Mouse (Mus musculus) embryonic facial prominence, embryonic 11.5 days (tissue): ENCODE data around the gene Pxmp4. TPM values are rescaled to one million over a fixed set of nuclear protein-coding genes. Genes with fewer than 3 reads are reported as not detected.

Source experiments
- ATAC-seq: fragments of 200-750 bp; cut with Nextera tagmentation; replicated peaks from 2 replicates; pipeline ENCODE4 v1.8.0; 2017; ENCODE audit warnings: low read depth; ENCODE audit not compliant: insufficient number of reproducible peaks, low FRiP score, low TSS enrichment
- DNase-seq: peaks from one replicate; pipeline ENCODE4 v3.0.0-alpha.2; 2015; ENCODE audit warnings: low spot score
- H3K27ac ChIP-seq: fragments of 300-500 bp; sonication (generic); replicated peaks from 2 replicates; pipeline ENCODE4 v1.5.1; 2014; ENCODE audit warnings: mild to moderate bottlenecking, low read depth, low read length, control low read depth
- H3K27me3 ChIP-seq: fragments of 300-500 bp; sonication (generic); 2 replicates; pipeline ENCODE4 v1.6.1; 2014; ENCODE audit warnings: mild to moderate bottlenecking, low read length, moderate library complexity, mixed read lengths; ENCODE audit not compliant: control insufficient read depth, insufficient read depth
- H3K36me3 ChIP-seq: fragments of 300-500 bp; sonication (generic); replicated peaks from 2 replicates; pipeline ENCODE4 v1.6.1; 2014; ENCODE audit warnings: low read depth, mild to moderate bottlenecking, low read length, moderate library complexity, mixed read lengths; ENCODE audit not compliant: control insufficient read depth, insufficient read depth
- H3K4me1 ChIP-seq: fragments of 300-500 bp; sonication (generic); 2 replicates; pipeline ENCODE4 v1.6.1; 2014; ENCODE audit warnings: low read length, mixed read lengths; ENCODE audit not compliant: control insufficient read depth, insufficient read depth
- H3K4me2 ChIP-seq: fragments of 300-500 bp; sonication (generic); 2 replicates; pipeline ENCODE4 v1.6.1; 2014; ENCODE audit warnings: low read depth, mild to moderate bottlenecking, control low read depth, low read length, moderate library complexity
- H3K4me3 ChIP-seq: fragments of 300-500 bp; sonication (generic); 2 replicates; pipeline ENCODE4 v1.5.1; 2014; ENCODE audit warnings: low read depth, low read length, control low read depth
- H3K9ac ChIP-seq: fragments of 300-500 bp; sonication (generic); replicated peaks from 2 replicates; pipeline ENCODE4 v1.6.1; 2014; ENCODE audit warnings: mild to moderate bottlenecking, control low read depth, low read length
- H3K9me3 ChIP-seq: fragments of 300-500 bp; sonication (generic); replicated peaks from 2 replicates; pipeline ENCODE4 v1.6.1; 2016; ENCODE audit warnings: mild to moderate bottlenecking, low read length, inconsistent platforms, mixed read lengths; ENCODE audit not compliant: control insufficient read depth
- WGBS: fragments of 180-500 bp; shearing (Covaris S2); extraction: QIAGEN DNeasy Blood & Tissue Kit; methylation state at CpG from one replicate; pipeline ENCODE4 v1.1.7; 2014; 5-methylcytosine and 5-hydroxymethylcytosine counted together
- polyA plus RNA-seq: library from polyadenylated mRNA; unstranded; fragments of >200 nt; fragmentation: Nextera tagmentation; extraction: Ambion mirVana; gene quantifications from 2 replicates; pipeline ENCODE4 v1.2.1, GENCODE M21; 2014

Pxmp4 gene
- polyA plus RNA-seq: 13.6 and 15.8 TPM in 2 replicates

DNA sequence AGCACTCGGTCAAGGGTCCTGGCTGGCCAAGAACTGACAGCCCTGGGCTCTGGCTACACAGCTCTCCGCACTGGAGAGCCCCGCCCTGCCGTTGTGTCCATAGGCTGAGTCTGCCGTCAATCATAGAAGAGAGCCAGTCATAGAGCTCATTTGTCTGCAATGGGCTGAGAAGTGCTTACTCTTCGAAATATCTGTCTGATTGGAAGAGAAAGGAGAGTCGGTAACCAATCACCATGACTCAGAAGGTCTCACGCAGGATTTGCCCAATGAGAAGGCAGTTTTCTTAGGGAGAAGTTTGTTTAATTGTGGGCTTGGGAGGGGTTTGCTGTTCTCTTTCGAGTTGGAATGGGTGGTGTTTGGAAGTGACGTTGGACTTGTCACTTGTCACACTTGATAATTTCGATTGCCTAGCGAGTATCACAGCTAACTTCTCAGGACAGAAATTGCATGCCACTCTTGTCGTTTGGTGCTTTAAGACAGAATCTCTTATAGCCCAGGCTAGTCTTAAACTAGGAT, at the start of gene Pxmp4:
TSS of gene Pxmp4 (minus strand) at position 71 of the 516 bp plus-strand sequence.
- Histone ChIP-seq H3K9me3 (no peaks in the 10 kb centered on the region), H3K4me3 (peak within 1 kb of the TSS; percentile 70), H3K4me2 (peak within 1 kb of the TSS; percentile 68), H3K27me3 (no peaks in the 10 kb centered on the region), H3K9ac (peak within 1 kb of the TSS; percentile 75), H3K36me3 (no peaks in the 10 kb centered on the region), H3K27ac (no peak within 1 kb of the TSS), H3K4me1 (no peaks in the 10 kb centered on the region)
- ATAC-seq: peak; percentile 100
- WGBS: under 1% methylated on average over 13 of the region's 13 CpGs
- DNase-seq: peak; percentile 97

GRCm38 (mm10) chr2:154651363-154651762, 47.9 kb upstream of the Pxmp4 start, which contains the start of gene Chmp4b:
Gene Chmp4b, plus strand, starts transcription at chr2:154651705.
- ATAC-seq: no peak; the same call in 1 of the 2 replicates
- 44% methylated on average over 8 of the region's 8 CpGs for WGBS

DNA sequence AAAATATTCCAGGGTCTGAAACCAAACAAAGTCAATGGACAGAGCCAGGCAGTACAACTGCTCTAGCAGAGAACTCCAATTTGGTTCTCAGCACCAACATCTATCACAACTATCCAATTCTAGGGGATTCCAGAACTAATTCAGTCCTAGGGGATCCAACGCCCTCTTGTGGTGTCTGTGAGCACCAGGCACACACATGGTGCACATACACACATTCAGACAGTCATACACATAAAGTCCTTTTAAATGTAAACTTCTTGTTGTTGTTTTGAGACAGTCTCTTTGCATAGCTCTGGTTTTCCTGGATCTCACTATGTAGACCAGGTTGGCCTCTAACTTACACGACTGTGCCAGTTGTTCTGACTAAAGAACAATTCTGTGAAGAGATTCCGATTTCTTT, 46.9 kb upstream of the Pxmp4 start:
- no peaks in the 10 kb centered on the region for H3K9me3 ChIP-seq
- H3K27ac ChIP-seq: no peak overlapping the region
- H3K4me1 ChIP-seq: no peaks in the 10 kb centered on the region
- H3K36me3 ChIP-seq: no peaks in the 10 kb centered on the region
- H3K9ac ChIP-seq: no peak overlapping the region
- no peak overlapping the region for H3K4me2 ChIP-seq
- ATAC-seq (no peak), DNase-seq (no peak)
- H3K27me3 ChIP-seq: no peaks in the 10 kb centered on the region
- H3K4me3 ChIP-seq: no peak overlapping the region
- WGBS: 88% methylated on average over 3 of the region's 3 CpGs

More at GRCm38 (mm10) chr2:154651363-154651762, 47.9 kb upstream of the Pxmp4 start, which contains the start of gene Chmp4b:
- Histone ChIP-seq H3K27ac (no peak within 1 kb of the TSS), H3K4me3 (no peak within 1 kb of the TSS), H3K9me3 (no peaks in the 10 kb centered on the region), H3K9ac (no peak within 1 kb of the TSS), H3K4me2 (no peak within 1 kb of the TSS), H3K27me3 (no peaks in the 10 kb centered on the region), H3K36me3 (no peaks in the 10 kb centered on the region), H3K4me1 (no peaks in the 10 kb centered on the region)
- DNase-seq: peak; percentile 60

- Histone ChIP-seq H3K9me3 (no peaks in the 10 kb centered on the region), H3K4me2 (no peak overlapping the region), H3K4me1 (no peaks in the 10 kb centered on the region), H3K36me3 (no peaks in the 10 kb centered on the region), H3K4me3 (no peak overlapping the region), H3K9ac (no peak overlapping the region), H3K27ac (no peak overlapping the region), H3K27me3 (no peaks in the 10 kb centered on the region)
- DNase-seq: peak; percentile 61
- WGBS: 18% methylated on average over 3 of the region's 3 CpGs
- no peak for ATAC-seq
These were observed 44.6 kb upstream of the Pxmp4 start for GRCm38 (mm10) chr2:154648086-154648485.

- Histone ChIP-seq H3K4me3 (no peak overlapping the region), H3K9me3 (no peaks in the 10 kb centered on the region), H3K4me1 (no peaks in the 10 kb centered on the region), H3K27me3 (no peaks in the 10 kb centered on the region), H3K27ac (no peak overlapping the region), H3K36me3 (no peaks in the 10 kb centered on the region), H3K4me2 (no peak overlapping the region), H3K9ac (no peak overlapping the region)
- DNase-seq: no peak
- no peak for ATAC-seq
- WGBS: 78% methylated on average over 5 of the region's 5 CpGs
These were observed 43.1 kb upstream of the Pxmp4 start for GRCm38 (mm10) chr2:154646634-154647033.

DNA sequence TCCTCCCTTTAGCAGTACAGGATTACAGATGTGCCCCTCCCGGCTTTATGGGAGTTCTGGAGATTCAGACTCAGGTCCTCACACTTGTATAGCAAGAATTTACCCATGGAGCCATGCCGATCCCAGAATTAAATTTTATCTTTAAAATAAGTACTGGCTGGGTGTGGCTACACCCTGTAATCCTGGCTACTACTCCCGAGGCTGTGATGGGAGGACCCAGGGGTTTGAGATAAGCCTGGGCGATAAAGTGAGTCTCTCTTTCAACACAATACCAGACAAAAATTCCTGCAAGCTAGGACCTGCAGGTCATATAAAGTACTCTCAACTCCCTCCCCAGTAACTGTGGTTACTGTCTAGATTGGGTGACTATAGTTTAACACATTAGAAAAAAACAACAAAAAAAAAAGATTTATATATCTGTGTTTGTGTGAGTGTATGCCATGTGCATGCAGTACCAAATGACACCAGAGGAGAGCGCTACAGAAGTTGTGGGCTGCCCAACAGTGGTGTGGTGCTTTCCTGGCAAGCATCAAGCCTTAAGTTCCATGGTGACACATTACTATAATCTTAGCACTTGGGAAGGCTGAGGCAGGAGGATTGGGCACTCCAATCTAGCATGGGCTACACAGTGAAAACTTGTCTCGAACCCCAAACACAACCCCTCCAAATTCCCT, 39.3 kb upstream of the Pxmp4 start:
- Histone ChIP-seq H3K9me3 (no peaks in the 10 kb centered on the region), H3K36me3 (peaks cover 5% of the 10 kb centered on the region), H3K9ac (no peak overlapping the region), H3K27ac (no peak overlapping the region), H3K27me3 (no peaks in the 10 kb centered on the region), H3K4me1 (no peaks in the 10 kb centered on the region), H3K4me3 (no peak overlapping the region), H3K4me2 (no peak overlapping the region)
- DNase-seq (no peak), ATAC-seq (no peak)
- WGBS: 86% methylated on average over 6 of the region's 6 CpGs

GRCm38 (mm10) chr2:154642005-154642459, 38.5 kb upstream of the Pxmp4 start:
- H3K36me3 ChIP-seq: peaks cover 5% of the 10 kb centered on the region

GRCm38 (mm10) chr2:154641176-154641575, 37.7 kb upstream of the Pxmp4 start:
- H3K4me2 ChIP-seq: no peak overlapping the region
- ATAC-seq (no peak), DNase-seq (no peak)
- H3K9ac ChIP-seq: no peak overlapping the region
- no peaks in the 10 kb centered on the region for H3K9me3 ChIP-seq
- WGBS: 64% methylated on average over 8 of the region's 8 CpGs
- no peaks in the 10 kb centered on the region for H3K4me1 ChIP-seq
- H3K27ac ChIP-seq: no peak overlapping the region
- no peak overlapping the region for H3K4me3 ChIP-seq
- H3K36me3 ChIP-seq: peaks cover 5% of the 10 kb centered on the region
- H3K27me3 ChIP-seq: no peaks in the 10 kb centered on the region

More at GRCm38 (mm10) chr2:154642005-154642459, 38.5 kb upstream of the Pxmp4 start:
- Histone ChIP-seq H3K4me3 (no peak overlapping the region), H3K27ac (no peak overlapping the region), H3K4me1 (no peaks in the 10 kb centered on the region), H3K9me3 (no peaks in the 10 kb centered on the region), H3K9ac (no peak overlapping the region), H3K4me2 (no peak overlapping the region), H3K27me3 (no peaks in the 10 kb centered on the region)
- 96% methylated on average over 9 of the region's 9 CpGs for WGBS
- no peak for DNase-seq
- no peak for ATAC-seq
